Mouse (Mus musculus) stomach, embryonic 14.5 days (tissue): Measurements from ENCODE around the gene 1600002K03Rik. TPM values are rescaled to one million over a fixed set of nuclear protein-coding genes. Genes with fewer than 3 reads are reported as not detected.

Experiments used
- ATAC-seq: fragments of 200-750 bp; cut with Nextera tagmentation; 2 replicates; pipeline ENCODE4 v1.8.0; 2017; ENCODE audit warnings: low read depth, moderate TSS enrichment; ENCODE audit not compliant: insufficient number of reproducible peaks, insufficient read depth, low FRiP score
- H3K27ac ChIP-seq: fragments of 300-500 bp; sonication (generic); 2 replicates; pipeline ENCODE4 v1.5.1; 2014; ENCODE audit warnings: mild to moderate bottlenecking, low read length, moderate library complexity, mixed read lengths
- H3K27me3 ChIP-seq: fragments of 300-500 bp; sonication (generic); 2 replicates; pipeline ENCODE4 v1.6.1; 2014; ENCODE audit warnings: low read length, control low read depth, mixed read lengths; ENCODE audit not compliant: control insufficient read depth, insufficient read depth
- H3K36me3 ChIP-seq: fragments of 300-500 bp; sonication (generic); 2 replicates; pipeline ENCODE4 v1.6.1; 2014; ENCODE audit warnings: mild to moderate bottlenecking, control low read depth, low read length, moderate library complexity, mixed read lengths; ENCODE audit not compliant: control insufficient read depth, insufficient read depth
- H3K4me1 ChIP-seq: fragments of 300-500 bp; sonication (generic); 2 replicates; pipeline ENCODE4 v1.6.1; 2014; ENCODE audit warnings: low read length, control low read depth, mixed read lengths; ENCODE audit not compliant: control insufficient read depth, insufficient read depth
- H3K4me2 ChIP-seq: fragments of 300-500 bp; sonication (generic); replicated peaks from 2 replicates; pipeline ENCODE4 v1.6.1; 2014; ENCODE audit warnings: low read depth, low read length, control low read depth
- H3K4me3 ChIP-seq: fragments of 300-500 bp; sonication (generic); 2 replicates; pipeline ENCODE4 v1.5.1; 2014; ENCODE audit warnings: low read depth, low read length, control low read depth
- H3K9ac ChIP-seq: fragments of 300-500 bp; sonication (generic); replicated peaks from 2 replicates; pipeline ENCODE4 v1.6.1; 2014; ENCODE audit warnings: low read depth, mild to moderate bottlenecking, control low read depth, low read length, moderate library complexity, mixed read lengths
- H3K9me3 ChIP-seq: fragments of 300-500 bp; sonication (generic); 2 replicates; pipeline ENCODE4 v1.6.1; 2016; ENCODE audit warnings: low read depth, low read length, control low read depth; ENCODE audit not compliant: control insufficient read depth
- WGBS: fragments of 180-500 bp; shearing (Covaris S2); extraction: QIAGEN DNeasy Blood & Tissue Kit; methylation state at CpG from one replicate; pipeline ENCODE4 v1.1.7; 2014; 5-methylcytosine and 5-hydroxymethylcytosine counted together
- polyA plus RNA-seq: library from polyadenylated mRNA; unstranded; fragments of >200 nt; fragmentation: Nextera tagmentation; extraction: Ambion mirVana; gene quantifications from 2 replicates; pipeline ENCODE4 v1.2.1, GENCODE M21; 2014

The 1600002K03Rik gene
- polyA plus RNA-seq, 1 experiment from 2014 or later: 13.9 TPM

DNA sequence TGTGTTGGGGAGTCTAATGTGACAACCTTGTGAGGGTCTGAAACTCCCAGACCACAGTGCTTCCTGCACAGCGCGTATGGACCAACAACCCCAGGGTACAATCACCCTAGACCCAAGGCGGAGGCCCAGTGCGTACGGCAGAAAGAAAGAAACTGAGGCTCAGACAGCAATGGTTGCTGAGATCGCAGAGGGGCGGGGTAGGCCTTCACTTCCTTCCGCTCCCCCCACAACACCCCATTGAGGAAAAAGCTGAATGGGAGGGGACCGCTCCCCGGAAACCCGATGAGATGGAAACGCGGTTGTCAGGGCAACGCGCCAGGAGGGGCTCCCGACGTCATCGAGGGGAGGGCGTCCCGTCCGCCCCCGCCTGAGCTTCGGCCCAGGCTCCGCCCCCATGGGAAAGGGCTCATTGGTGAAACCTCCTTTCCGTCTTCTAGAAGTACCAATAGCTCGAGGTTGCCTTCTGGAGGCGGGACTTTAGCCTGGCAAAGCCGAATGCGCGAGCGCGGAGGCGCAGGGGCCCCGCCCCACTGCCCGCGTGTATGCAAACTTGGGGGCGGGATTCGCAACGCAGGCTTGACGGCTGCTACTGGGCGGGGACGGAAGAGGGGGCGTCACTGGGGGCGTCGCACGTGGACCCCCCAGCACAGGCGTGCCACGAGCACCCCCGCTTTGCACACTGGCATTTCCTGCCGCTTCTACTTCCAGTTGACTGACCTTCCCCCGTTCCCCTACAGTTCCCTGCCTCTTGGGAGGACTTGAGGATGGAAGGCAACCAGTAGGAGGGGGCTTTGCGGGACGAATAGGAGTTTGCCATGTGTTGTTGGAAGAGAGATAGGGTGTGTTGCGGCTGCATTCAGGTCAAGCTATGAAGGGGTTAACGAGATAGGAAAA lies 12.9 kb upstream of the 1600002K03Rik start:
- peak overlapping the region; percentile 96 for H3K27ac ChIP-seq
- H3K4me3 ChIP-seq: peak overlapping the region; percentile 32
- WGBS: under 1% methylated on average over 55 of the region's 55 CpGs
- H3K36me3 ChIP-seq: peaks cover 29% of the 10 kb centered on the region
- peak overlapping the region; percentile 11; the same call in 1 of the 2 replicates for H3K9ac ChIP-seq
- H3K9me3 ChIP-seq: no peaks in the 10 kb centered on the region
- H3K27me3 ChIP-seq: no peaks in the 10 kb centered on the region
- ATAC-seq: peak; percentile 83
- peak overlapping the region; percentile 77 for H3K4me2 ChIP-seq
- peaks cover 85% of the 10 kb centered on the region for H3K4me1 ChIP-seq

DNA sequence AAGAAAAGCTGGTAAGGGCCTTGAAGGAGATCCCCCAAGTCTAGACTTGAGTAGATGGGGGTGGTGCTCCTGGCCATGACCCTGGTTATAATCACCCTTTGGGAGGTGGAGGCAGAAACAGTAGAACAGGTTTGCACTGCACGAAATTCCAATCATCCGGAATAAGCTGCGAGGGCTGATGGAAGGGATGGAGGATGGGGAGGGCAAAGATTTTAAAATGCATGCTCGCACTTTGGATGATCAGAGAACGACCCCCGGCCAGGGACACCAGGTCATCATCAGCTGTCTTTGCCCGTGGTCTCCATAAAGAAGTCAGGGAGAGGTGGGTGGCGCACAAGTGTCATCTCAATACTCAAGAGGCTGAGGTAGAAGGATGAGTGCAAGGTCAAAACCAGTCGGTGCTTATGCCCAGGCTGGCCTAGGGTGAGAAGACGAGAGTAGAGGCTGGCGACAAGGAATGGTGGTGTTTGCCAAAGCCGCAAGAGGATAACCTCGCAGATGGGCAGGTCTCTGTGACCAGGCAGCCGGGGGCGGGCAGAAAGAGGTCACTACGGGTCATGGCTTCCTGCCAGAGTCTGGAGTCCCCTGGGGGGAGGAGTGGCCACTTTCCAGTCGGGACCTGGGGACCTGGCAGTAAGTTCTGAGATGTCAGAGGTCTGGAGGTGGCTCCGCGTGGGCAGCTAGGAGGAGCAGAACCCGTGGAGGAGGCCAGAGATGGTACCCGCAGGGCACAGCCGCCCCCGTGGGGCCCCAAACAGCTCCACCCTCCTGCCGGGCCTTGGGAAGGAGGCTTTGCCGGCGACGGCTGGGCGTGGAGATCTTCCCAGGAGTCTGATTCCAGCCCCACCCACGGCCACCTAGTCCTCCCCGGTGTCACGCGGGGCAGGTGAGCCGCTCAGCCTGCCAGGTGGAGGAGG lies 12.0 kb upstream of the 1600002K03Rik start:
- 2% methylated on average over 32 of the region's 33 CpGs for WGBS
- no peaks in the 10 kb centered on the region for H3K27me3 ChIP-seq
- no peak for ATAC-seq
- H3K4me1 ChIP-seq: peaks cover 81% of the 10 kb centered on the region
- H3K9me3 ChIP-seq: no peaks in the 10 kb centered on the region
- peak overlapping the region; percentile 32 for H3K4me3 ChIP-seq
- peaks cover 20% of the 10 kb centered on the region for H3K36me3 ChIP-seq
- peak overlapping the region; percentile 96 for H3K27ac ChIP-seq
- peak overlapping the region; percentile 45 for H3K9ac ChIP-seq
- peak overlapping the region; percentile 77 for H3K4me2 ChIP-seq

DNA sequence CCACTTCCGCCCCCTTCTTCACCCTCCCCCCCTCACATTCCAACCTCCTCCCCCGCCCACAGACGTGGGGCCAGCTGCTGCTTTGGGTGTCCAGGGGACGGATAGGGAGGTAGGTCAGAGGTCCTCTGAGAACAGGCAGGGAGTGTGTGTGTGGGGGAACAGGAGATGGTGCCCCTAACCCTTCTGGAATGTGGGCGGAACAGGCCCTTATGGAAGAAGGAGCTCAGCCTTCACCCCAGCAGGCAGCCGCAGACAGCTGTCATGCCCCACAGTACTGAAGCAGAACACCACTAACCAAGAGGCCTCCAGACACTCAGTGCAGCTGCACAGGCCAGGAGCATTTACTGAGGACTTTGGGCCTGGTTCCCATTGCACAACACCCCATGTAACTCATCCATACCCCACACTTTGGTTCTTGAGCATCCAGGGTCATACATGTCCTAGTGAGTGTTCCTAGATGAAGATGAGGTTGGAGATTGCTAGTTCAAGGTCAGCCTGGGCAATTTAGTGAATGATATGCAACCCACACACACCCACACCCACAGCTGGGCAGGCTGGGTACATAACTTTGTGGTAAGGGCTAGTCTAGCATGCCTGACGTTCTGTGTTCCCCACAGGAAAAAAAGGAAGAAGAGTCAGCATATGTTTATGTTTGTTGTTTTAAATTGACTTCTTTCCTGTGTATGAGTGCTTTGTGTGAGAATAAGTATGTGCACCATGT lies 11.1 kb upstream of the 1600002K03Rik start:
- peak; percentile 18; the same call in 1 of the 2 replicates for ATAC-seq
- Histone ChIP-seq H3K27me3 (no peaks in the 10 kb centered on the region), H3K27ac (peak overlapping the region; percentile 96), H3K36me3 (peaks cover 10% of the 10 kb centered on the region), H3K4me2 (peak overlapping the region; percentile 77), H3K9me3 (no peaks in the 10 kb centered on the region), H3K4me3 (peak overlapping the region; percentile 32), H3K9ac (0 out of 2 replicates have a peak overlapping the region, but pooled peaks have one; percentile 3), H3K4me1 (peaks cover 78% of the 10 kb centered on the region)
- 9% methylated on average over 7 of the region's 7 CpGs for WGBS

DNA sequence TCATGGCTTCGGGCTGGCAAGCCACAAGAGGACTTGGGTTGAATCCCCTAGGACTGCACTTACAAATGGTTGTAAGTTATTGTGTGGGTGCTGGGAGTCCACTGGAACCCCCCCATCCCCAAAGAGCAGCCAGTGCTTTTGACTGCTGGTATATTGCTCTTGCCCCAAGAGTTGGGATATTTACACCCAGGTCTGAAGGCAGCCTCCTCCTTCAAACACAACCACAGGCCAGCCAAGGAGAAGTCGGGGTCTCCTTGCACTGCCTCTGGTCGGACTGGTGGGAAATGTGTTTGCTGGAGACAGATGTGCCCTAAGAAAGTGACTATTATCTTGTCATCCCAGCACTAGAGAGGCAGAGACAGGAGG lies 10.5 kb upstream of the 1600002K03Rik start:
- no peak overlapping the region for H3K9ac ChIP-seq
- H3K9me3 ChIP-seq: no peaks in the 10 kb centered on the region
- no peak for ATAC-seq
- peak overlapping the region; percentile 77; the same call in 1 of the 2 replicates for H3K4me2 ChIP-seq
- H3K27ac ChIP-seq: peak overlapping the region; percentile 96
- 69% methylated on average over 3 of the region's 3 CpGs for WGBS
- H3K4me1 ChIP-seq: peaks cover 77% of the 10 kb centered on the region
- peaks cover 5% of the 10 kb centered on the region for H3K36me3 ChIP-seq
- H3K4me3 ChIP-seq: no peak overlapping the region
- H3K27me3 ChIP-seq: no peaks in the 10 kb centered on the region

DNA sequence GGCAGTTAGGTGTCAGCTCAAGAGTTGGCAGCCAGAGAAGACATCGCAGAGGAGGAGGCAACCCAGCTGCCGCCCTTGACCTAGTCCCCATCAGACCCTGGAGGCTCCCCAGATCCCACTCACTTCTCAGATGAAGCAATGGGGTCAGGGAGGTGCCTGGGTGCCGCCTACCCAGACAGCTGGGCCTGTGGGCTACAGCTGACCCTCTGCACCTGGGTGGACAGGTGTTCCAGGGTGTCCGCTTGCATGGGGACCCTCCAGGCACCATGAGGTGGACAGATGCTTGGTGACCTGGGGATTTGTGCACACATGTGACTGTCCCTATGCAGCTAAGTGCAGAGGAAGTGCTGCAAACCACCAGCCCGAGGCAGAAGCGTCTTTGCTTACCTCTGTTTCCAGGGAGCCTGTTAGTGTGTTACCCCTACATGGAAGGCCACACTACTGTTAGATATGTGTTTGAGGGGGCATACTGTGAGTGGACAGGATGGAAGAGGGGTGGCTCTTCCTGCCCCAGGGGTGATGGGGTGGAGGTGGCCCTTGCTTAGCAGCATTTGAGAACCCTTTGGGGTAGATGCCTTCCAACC lies 9.9 kb upstream of the 1600002K03Rik start:
- Histone ChIP-seq H3K36me3 (no peaks in the 10 kb centered on the region), H3K9me3 (no peaks in the 10 kb centered on the region), H3K4me2 (no peak overlapping the region), H3K27me3 (no peaks in the 10 kb centered on the region), H3K4me3 (no peak overlapping the region), H3K4me1 (peaks cover 71% of the 10 kb centered on the region), H3K9ac (no peak overlapping the region), H3K27ac (peak overlapping the region; percentile 96)
- no peak for ATAC-seq
- 66% methylated on average over 6 of the region's 6 CpGs for WGBS

DNA sequence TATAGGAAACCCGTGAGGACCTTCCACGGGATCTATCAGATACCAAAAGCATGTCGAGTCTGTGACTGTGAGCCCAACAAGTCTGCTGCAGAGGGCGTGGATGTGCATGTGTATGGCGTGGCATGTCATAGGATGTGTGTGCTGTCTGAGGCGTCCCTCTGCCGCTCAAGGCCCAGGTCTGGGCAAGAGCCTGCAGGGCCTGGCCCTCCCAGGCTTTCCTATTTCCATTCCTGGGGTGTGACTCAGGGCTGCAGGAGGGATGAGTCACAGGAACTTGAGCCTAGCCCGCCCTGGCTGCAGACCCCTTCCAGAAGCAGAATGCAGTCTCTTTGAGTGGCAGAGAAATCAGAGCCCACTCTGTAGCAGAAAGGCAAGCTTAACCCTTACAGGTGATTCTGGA lies 9.0 kb upstream of the 1600002K03Rik start:
- Histone ChIP-seq H3K27me3 (no peaks in the 10 kb centered on the region), H3K9me3 (no peaks in the 10 kb centered on the region), H3K9ac (no peak overlapping the region), H3K4me2 (no peak overlapping the region), H3K27ac (peak overlapping the region; percentile 56), H3K4me1 (peaks cover 65% of the 10 kb centered on the region), H3K36me3 (no peaks in the 10 kb centered on the region), H3K4me3 (no peak overlapping the region)
- 67% methylated on average over 8 of the region's 8 CpGs for WGBS
- no peak for ATAC-seq

DNA sequence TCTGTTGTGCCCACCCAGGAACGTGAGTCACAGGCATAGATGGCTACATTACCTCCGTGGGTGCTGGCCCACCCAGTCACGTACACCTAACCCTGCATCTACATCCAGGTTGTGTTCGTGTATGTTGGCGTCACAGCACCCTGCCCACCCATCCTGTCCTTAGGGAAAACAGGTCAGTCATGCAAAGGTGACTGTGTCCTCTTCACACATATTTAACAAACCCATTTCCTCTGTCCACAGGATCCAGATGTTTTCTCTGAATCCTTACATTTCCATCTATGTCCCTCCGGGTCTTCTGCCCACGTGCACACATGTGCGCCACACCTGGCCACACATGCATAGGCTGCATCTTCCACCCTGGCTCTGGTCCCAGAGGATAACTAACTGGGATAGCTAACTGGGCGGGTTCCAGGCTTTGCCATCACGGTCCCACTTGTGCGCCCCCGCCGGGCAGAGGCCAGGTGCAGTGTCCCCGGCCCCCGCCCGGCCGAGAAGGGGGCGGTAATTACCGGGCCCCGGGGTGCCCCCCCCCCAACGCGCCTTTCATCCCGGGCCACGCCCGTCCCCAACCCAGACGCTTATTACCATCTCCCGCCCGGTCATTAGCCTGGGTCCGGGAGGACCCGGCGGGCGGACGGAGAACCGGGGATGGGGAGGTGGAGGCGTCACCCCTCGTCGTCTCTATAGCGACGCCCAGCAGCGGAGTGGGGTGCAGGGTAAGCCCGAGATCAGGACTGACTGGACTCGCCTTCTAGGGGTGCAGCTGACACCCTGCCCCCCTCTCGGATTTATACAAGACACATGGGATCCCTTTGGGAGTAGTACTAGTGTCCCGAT lies 8.4 kb upstream of the 1600002K03Rik start:
- peak overlapping the region; percentile 56 for H3K27ac ChIP-seq
- H3K9ac ChIP-seq: peak overlapping the region; percentile 34; the same call in 1 of the 2 replicates
- H3K9me3 ChIP-seq: no peaks in the 10 kb centered on the region
- H3K36me3 ChIP-seq: no peaks in the 10 kb centered on the region
- peak overlapping the region; percentile 92 for H3K4me2 ChIP-seq
- WGBS: 9% methylated on average over 44 of the region's 44 CpGs
- H3K4me3 ChIP-seq: peak overlapping the region; percentile 30
- H3K4me1 ChIP-seq: peaks cover 65% of the 10 kb centered on the region
- ATAC-seq: no peak; the same call in 1 of the 2 replicates
- H3K27me3 ChIP-seq: no peaks in the 10 kb centered on the region
